Mouse (Mus musculus) CH12.LX (cell line): ENCODE measurements around the gene Cbx2. TPM values are rescaled to one million over a fixed set of nuclear protein-coding genes. Genes with fewer than 3 reads are reported as not detected.

Source experiments
- DNase-seq: peaks from one replicate; pipeline ENCODE4 v3.0.0-alpha.2; 2013; ENCODE audit errors: extremely low read depth
- H3K27ac ChIP-seq: 2 replicates; pipeline ENCODE4 v1.5.1; 2012; ENCODE audit warnings: low read depth, mild to moderate bottlenecking, control low read depth, moderate library complexity; ENCODE audit not compliant: insufficient read depth
- H3K27me3 ChIP-seq: replicated peaks from 2 replicates; pipeline ENCODE3; 2012; ENCODE audit warnings: inconsistent platforms
- H3K36me3 ChIP-seq, 2 experiments: replicated peaks in 1 of 2; 2 replicates each; pipeline versions ENCODE3 to v1.6.1; 2012; ENCODE audit warnings: inconsistent platforms in 1 of 2, low read length in 1 of 2, mild to moderate bottlenecking in 1 of 2, mixed read lengths in 1 of 2, moderate library complexity in 1 of 2; ENCODE audit not compliant: control insufficient read depth in 1 of 2, insufficient read depth in 1 of 2
- H3K4me1 ChIP-seq, 2 experiments: 2 replicates each; pipeline ENCODE4 v1.6.1; 2012; ENCODE audit warnings: inconsistent platforms in 1 of 2, moderate library complexity in 1 of 2; ENCODE audit not compliant: insufficient read depth in 2 of 2, control insufficient read depth in 1 of 2
- H3K4me2 ChIP-seq: 2 replicates; pipeline ENCODE4 v1.6.1; 2012; ENCODE audit warnings: low read depth, mild to moderate bottlenecking, control low read depth; ENCODE audit not compliant: poor library complexity, insufficient read depth, severe bottlenecking
- H3K4me3 ChIP-seq, 3 experiments: fragments of 150-350 bp in 1 of 3; sonication (generic) in 1 of 3; replicated peaks in 1 of 3; 2 replicates each; pipeline versions ENCODE3 to v1.5.1; 2011 to 2012; ENCODE audit warnings: low read depth in 2 of 3, low read length in 2 of 3, mild to moderate bottlenecking in 2 of 3, moderate library complexity in 2 of 3, control low read depth in 1 of 3, improper control_type of control experiment in 1 of 3, inconsistent platforms in 1 of 3, mixed read lengths in 1 of 3; ENCODE audit not compliant: poor library complexity in 1 of 3
- H3K79me2 ChIP-seq: replicated peaks from 2 replicates; pipeline ENCODE4 v1.6.1; 2012; ENCODE audit warnings: mild to moderate bottlenecking, moderate library complexity; ENCODE audit not compliant: control insufficient read depth, poor library complexity, insufficient read depth, severe bottlenecking; ENCODE audit errors: extremely low read depth
- H3K9ac ChIP-seq: 2 replicates; pipeline ENCODE4 v1.6.1; 2012; ENCODE audit warnings: low read depth, mild to moderate bottlenecking, control low read depth, moderate library complexity; ENCODE audit not compliant: insufficient read depth
- H3K9me3 ChIP-seq: replicated peaks from 2 replicates; pipeline ENCODE3; 2012; ENCODE audit warnings: low read length, inconsistent platforms, mixed read lengths
- BHLHE40 ChIP-seq: IDR thresholded peaks from 2 replicates; pipeline ENCODE4 v1.6.1; 2011; ENCODE audit warnings: mild to moderate bottlenecking, low read depth, low read length, improper control_type of control experiment
- CHD2 ChIP-seq: IDR thresholded peaks from 2 replicates; pipeline ENCODE4 v1.6.1; 2011; ENCODE audit warnings: low read length, improper control_type of control experiment
- CTCF ChIP-seq, 2 experiments: IDR thresholded peaks in 1 of 2; conservative IDR thresholded peaks in 1 of 2; 2 replicates each; pipeline ENCODE4 v1.5.1; 2011 to 2012; ENCODE audit warnings: low read depth in 2 of 2, low read length in 2 of 2, improper control_type of control experiment in 1 of 2, inconsistent platforms in 1 of 2, mild to moderate bottlenecking in 1 of 2, moderate library complexity in 1 of 2
- ELF1 ChIP-seq: IDR thresholded peaks from 2 replicates; pipeline ENCODE4 v1.6.1; 2014; ENCODE audit warnings: low read depth, mild to moderate bottlenecking, inconsistent platforms, low read length, improper control_type of control experiment
- ETS1 ChIP-seq: conservative IDR thresholded peaks from 2 replicates; pipeline ENCODE4 v1.6.1; 2012; ENCODE audit warnings: low read depth, mild to moderate bottlenecking, inconsistent platforms, low read length, improper control_type of control experiment, moderate library complexity
- IRF4 ChIP-seq: IDR thresholded peaks from 2 replicates; pipeline ENCODE4 v1.6.1; 2014; ENCODE audit warnings: low read depth, mild to moderate bottlenecking, inconsistent platforms, low read length, improper control_type of control experiment
- MAFK ChIP-seq: IDR thresholded peaks from 2 replicates; pipeline ENCODE4 v1.6.1; 2011; ENCODE audit warnings: low read length, improper control_type of control experiment; ENCODE audit not compliant: insufficient replicate concordance
- MAZ ChIP-seq: IDR thresholded peaks from 2 replicates; pipeline ENCODE4 v1.6.1; 2012; ENCODE audit warnings: low read depth, mild to moderate bottlenecking, inconsistent platforms, low read length, improper control_type of control experiment, moderate library complexity
- MEF2A ChIP-seq: IDR thresholded peaks from 2 replicates; pipeline ENCODE4 v1.6.1; 2014; ENCODE audit warnings: low read depth, mild to moderate bottlenecking, inconsistent platforms, low read length, improper control_type of control experiment, borderline replicate concordance
- MXI1 ChIP-seq: IDR thresholded peaks from 2 replicates; pipeline ENCODE4 v1.6.1; 2011; ENCODE audit warnings: mild to moderate bottlenecking, low read depth, low read length, improper control_type of control experiment
- NELFE ChIP-seq: IDR thresholded peaks from 2 replicates; pipeline ENCODE4 v1.6.1; 2011; ENCODE audit warnings: low read depth, low read length, improper control_type of control experiment
- PAX5 ChIP-seq: IDR thresholded peaks from 2 replicates; pipeline ENCODE4 v1.6.1; 2012; ENCODE audit warnings: low read length, inconsistent platforms, mixed read lengths
- RAD21 ChIP-seq: IDR thresholded peaks from 2 replicates; pipeline ENCODE4 v1.6.1; 2011; ENCODE audit warnings: low read depth, mild to moderate bottlenecking, low read length, improper control_type of control experiment, moderate library complexity
- RCOR1 ChIP-seq: conservative IDR thresholded peaks from 2 replicates; pipeline ENCODE4 v1.6.1; 2012; ENCODE audit warnings: low read depth, mild to moderate bottlenecking, inconsistent platforms, low read length, improper control_type of control experiment
- SMC3 ChIP-seq: IDR thresholded peaks from 2 replicates; pipeline ENCODE4 v1.6.1; 2011; ENCODE audit warnings: low read depth, low read length, improper control_type of control experiment
- TCF12 ChIP-seq: IDR thresholded peaks from 2 replicates; pipeline ENCODE4 v1.6.1; 2014; ENCODE audit warnings: low read depth, mild to moderate bottlenecking, inconsistent platforms, low read length, improper control_type of control experiment
- UBTF ChIP-seq: IDR thresholded peaks from 2 replicates; pipeline ENCODE4 v1.6.1; 2012; ENCODE audit warnings: low read depth, mild to moderate bottlenecking, inconsistent platforms, low read length, improper control_type of control experiment, moderate library complexity
- USF2 ChIP-seq: conservative IDR thresholded peaks from 2 replicates; pipeline ENCODE4 v1.6.1; 2011; ENCODE audit warnings: low read depth, low read length, improper control_type of control experiment
- ZMIZ1 ChIP-seq: IDR thresholded peaks from 2 replicates; pipeline ENCODE4 v1.6.1; 2012; ENCODE audit warnings: low read depth, mild to moderate bottlenecking, inconsistent platforms, low read length, improper control_type of control experiment
- dilution Hi-C: fragments of 300-500 bp; cut with MboI; formaldehyde crosslinking; loops from 2 replicates; pipeline ENCODE4 v1.14.3; 2020; ENCODE audit warnings: low sequenced_read_pairs; ENCODE audit not compliant: extremely low pct_unique_long_range_greater_than_20kb, extremely low pct_ligation_motif_present
- in situ Hi-C: fragments of 300-500 bp; cut with MboI; formaldehyde crosslinking; loops from 3 replicates; pipeline ENCODE4 v1.14.3; 2019; ENCODE audit warnings: low sequenced_read_pairs, low pct_ligation_motif_present, low pct_unique_long_range_greater_than_20kb, mixed read lengths
- polyA plus RNA-seq: library from polyadenylated mRNA; unstranded; fragments of >175 nt; gene quantifications from 2 replicates; pipeline ENCODE4 v1.2.1, GENCODE M21; 2012; ENCODE audit warnings: low read depth; ENCODE audit not compliant: insufficient read length
- total RNA-seq, 2 experiments: library from RNA; depleted of rRNA; stranded (reverse); fragments of 300-350 nt in 1 of 2; fragments of >200 nt in 1 of 2; gene quantifications; 2 replicates each; pipeline ENCODE4 v1.2.3; 2012 to 2014

Gene Cbx2
- total and polyA plus RNA-seq, 3 experiments, result 2.8 to 15.5 (median 3.9) TPM

DNA sequence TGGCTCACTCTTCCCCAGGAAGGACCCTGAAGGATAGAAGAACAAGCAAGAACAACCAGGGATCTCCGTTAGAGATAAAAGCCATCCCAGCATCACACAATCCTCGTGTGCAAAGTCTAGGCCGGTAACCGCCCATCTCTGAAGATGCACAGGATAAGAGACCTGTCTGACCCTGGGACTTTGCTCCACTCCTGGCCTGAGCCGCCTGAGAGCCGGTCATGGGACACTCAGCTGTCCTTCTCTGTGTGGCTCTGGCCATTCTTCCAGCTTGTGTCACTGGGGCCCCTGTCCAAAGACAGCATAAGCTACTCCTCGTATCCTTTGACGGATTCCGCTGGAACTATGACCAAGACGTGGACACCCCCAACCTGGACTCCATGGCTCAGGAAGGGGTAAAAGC, 34.8 kb upstream of the Cbx2 start, which contains the start of gene Enpp7:
TSS of gene Enpp7 (plus strand) at position 190 of the 400 bp plus-strand sequence.
- Histone ChIP-seq H3K4me1 (peaks cover 0 to 2% of the 10 kb centered on the region in 2 experiments; a peak in 1 of 4 replicates), H3K4me2 (no peak within 1 kb of the TSS), H3K9ac (no peak within 1 kb of the TSS), H3K9me3 (no peaks in the 10 kb centered on the region), H3K36me3 (no peaks in the 10 kb centered on the region), H3K79me2 (no peaks in the 10 kb centered on the region), H3K27ac (no peak within 1 kb of the TSS), H3K4me3 (no peak within 1 kb of the TSS), H3K27me3 (peaks cover 91% of the 10 kb centered on the region)
- DNase-seq, result no peak
- TF ChIP-seq UBTF (no peak), CTCF (conservative IDR thresholded peaks at IDR 0.05 in 1 of 2, IDR thresholded peaks at IDR 0.05 in 1 of 2; ENCODE audit: low read depth in 2 of 2, low read length in 2 of 2) (no peak)
- dilution Hi-C loops (no loop called here), in situ Hi-C loops (no loop called here)

DNA sequence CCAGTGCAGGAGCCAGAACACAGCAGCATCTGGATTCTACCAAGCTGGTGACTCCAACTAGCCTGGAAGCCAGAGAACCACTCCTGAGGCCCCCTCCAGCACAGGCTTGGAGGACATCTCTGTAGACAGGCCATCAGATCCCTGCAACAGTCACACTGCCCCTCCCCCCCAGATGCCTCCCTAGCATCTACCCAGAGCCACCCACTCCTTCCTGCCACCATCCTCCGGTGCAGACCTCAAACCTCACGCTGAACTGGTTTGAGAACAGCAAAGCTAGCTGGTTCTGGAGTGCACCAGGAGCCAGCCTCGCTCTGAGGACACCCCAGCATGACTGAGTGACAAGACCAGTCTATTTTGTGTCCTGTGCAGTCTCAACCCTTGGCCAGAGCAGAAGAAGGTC, 30.0 kb upstream of the Cbx2 start:
- dilution Hi-C loops (no loop called here), in situ Hi-C loops (no loop called here)
- TF ChIP-seq RCOR1 (no peak), UBTF (no peak), ZMIZ1 (no peak), BHLHE40 (no peak), ETS1 (no peak), IRF4 (no peak), SMC3 (no peak), TCF12 (no peak), MXI1 (no peak), MAFK (no peak), ELF1 (no peak), CHD2 (no peak), CTCF (conservative IDR thresholded peaks at IDR 0.05 in 1 of 2, IDR thresholded peaks at IDR 0.05 in 1 of 2; ENCODE audit: low read depth in 2 of 2, low read length in 2 of 2) (no peak), PAX5 (no peak), NELFE (no peak), MAZ (no peak), RAD21 (no peak), MEF2A (no peak), USF2 (no peak)
- Histone ChIP-seq H3K4me3 (no peak overlapping the region), H3K9me3 (no peaks in the 10 kb centered on the region), H3K4me1 (peaks cover 0 to 2% of the 10 kb centered on the region in 2 experiments; a peak in 1 of 4 replicates), H3K79me2 (no peaks in the 10 kb centered on the region), H3K9ac (no peak overlapping the region), H3K27ac (no peak overlapping the region), H3K27me3 (peaks cover 91% of the 10 kb centered on the region), H3K4me2 (no peak overlapping the region), H3K36me3 (no peaks in the 10 kb centered on the region)
- no peak for DNase-seq
